Mouse (Mus musculus) left cerebral cortex, adult 18-20 months (tissue): ENCODE data around the gene Psen2. TPM values are rescaled to one million over a fixed set of nuclear protein-coding genes. Genes with fewer than 3 reads are reported as not detected.

Experiments used
- DNase-seq, 2 experiments: peaks; one replicate each; pipeline ENCODE4 v3.0.0; 2021 to 2022; ENCODE audit warnings: low spot score in 2 of 2, mixed read lengths in 1 of 2
- long read RNA-seq, 2 experiments: library from polyadenylated mRNA; stranded (forward); transcript quantifications; one replicate each; pipeline ENCODE4 v2.0.0; 2021
- total RNA-seq, 2 experiments: library from RNA; stranded (reverse); gene quantifications; 2 replicates each; pipeline ENCODE4 v1.2.3; 2021

Psen2 gene
- total RNA-seq: 10 to 100 TPM; 18.4 to 19.7 TPM
- long read RNA-seq, experiment 1, transcript Psen2-205 (11 exons, 1,997 nt): major isoform, 5 of 13 reads
- long read RNA-seq, experiment 1, partial matches to known transcripts: 6 of 13 reads
- long read RNA-seq, experiment 1, other reads (novel, unspliced or antisense): 2 of 13 reads
- long read RNA-seq, experiment 2, partial matches to known transcripts: 1 of 11 reads
- long read RNA-seq, experiment 2, other reads (novel, unspliced or antisense): 5 of 11 reads

DNA sequence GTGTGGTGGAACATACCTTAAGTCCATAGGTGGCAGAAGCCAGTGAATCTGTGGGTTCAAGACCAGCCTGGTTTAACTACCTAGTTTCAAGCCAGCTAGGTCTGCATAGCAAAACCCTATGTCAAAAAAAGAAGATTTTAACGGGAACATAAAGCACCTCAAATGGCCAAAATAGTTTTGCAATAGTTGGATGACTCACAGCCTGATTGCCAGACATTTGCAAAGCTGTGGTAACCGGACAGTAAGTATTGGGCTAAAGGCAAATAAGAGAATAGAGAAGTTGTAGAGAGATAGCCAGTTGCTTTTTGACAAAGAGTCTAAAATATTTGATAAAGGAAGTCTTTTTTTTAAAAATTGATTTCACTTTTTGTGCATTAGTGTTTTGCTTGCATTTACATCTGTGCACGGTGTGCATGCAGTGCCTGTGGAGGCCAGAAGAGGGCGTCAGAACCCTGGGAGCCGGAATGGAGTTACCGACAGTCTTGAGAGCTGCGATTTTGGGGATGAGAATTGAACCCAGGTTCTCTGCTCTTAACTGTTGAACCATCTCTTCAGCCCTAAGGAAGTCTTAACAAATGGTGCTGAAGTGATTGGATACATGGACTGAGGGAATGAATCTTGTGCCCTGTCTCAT lies at the start of gene Psen2:
Gene Psen2, minus strand, starts transcription at position 75 of the 634 bp plus-strand sequence.
- DNase-seq: no peak

DNA sequence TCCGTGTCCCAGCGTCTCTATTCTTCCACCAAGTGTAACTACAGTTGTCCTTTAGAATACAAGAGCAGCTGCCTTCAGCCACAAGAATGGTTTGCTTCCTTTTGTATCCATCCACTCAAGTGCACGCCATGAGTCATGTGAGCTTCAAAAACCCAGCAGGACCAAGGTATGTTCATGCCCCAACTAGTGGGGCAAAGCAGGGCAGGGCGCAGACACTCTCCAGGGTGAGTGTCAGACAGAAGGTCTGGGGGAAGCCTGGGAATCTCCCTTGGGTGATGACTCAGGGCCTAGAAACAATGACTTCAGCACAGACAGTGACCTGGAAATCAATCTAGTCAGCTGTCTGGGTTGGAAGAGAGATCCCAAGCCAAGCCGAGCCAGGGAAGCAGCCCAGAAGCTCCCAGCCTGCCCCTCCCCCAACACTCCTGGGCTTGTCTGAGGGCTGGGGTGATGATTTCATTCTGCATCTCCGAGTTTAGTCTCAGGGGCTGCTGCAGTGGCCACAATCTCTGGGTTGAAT lies 49.6 kb upstream of the Psen2 start:
- no peak for DNase-seq

DNA sequence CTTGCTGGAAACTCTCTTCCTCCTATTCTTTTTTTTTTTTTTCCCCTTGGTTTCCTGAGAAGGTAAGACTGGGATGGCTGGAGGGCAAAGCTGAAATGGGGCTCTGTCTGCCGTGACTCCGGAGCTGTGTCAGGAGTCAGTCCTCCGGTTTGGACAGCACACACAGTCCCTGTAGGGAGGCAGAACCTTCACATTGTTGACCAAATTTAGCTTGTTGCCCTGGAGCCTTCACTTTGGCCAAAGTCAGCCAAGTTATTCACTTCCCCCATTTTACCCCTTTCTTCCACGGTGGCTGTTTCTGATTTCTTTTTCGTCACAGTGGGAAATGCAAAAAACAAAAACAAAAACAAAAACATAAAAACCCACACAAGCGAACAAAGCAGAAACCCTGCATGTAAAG lies 49.0 kb upstream of the Psen2 start:
- DNase-seq: no peak

DNA sequence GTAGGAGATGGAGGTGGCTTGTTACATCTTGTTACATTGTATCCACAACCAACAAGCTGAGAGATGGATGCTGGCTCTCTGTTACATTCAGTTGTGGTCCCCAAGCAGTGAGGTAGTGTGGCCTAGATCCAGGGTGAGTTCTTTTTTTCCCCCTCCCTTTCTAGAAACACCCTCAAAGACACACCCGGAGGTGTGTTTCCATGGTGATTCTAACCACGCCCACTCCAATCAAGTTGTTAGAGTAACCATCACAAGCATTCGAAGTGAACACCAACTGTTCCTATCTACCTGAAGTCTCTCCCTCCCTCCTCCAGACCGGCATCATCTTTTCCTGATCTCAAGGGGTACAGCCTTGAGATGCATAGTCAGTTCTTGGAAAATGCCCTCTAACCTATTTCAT lies 45.7 kb upstream of the Psen2 start:
- no peak for DNase-seq

DNA sequence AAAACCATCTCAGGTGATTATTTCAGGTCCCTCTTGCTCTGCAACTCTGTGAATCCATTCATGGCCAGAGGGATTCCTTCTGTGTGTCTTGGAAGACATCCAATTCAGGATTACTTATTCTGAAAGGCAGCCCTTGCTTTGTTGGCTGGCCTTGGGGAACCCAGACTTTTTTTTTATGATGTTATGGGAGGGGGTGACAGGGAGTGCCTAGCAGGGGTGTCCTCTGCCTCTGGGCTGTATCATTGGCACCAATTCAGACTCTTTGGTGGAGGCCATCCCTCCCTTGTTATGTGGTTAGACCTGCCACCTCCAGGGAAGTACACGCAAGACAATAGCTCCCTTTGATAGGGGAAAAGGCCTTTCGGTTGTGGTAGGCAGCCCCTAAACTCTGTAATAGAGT lies 44.4 kb upstream of the Psen2 start:
- DNase-seq: no peak

DNA sequence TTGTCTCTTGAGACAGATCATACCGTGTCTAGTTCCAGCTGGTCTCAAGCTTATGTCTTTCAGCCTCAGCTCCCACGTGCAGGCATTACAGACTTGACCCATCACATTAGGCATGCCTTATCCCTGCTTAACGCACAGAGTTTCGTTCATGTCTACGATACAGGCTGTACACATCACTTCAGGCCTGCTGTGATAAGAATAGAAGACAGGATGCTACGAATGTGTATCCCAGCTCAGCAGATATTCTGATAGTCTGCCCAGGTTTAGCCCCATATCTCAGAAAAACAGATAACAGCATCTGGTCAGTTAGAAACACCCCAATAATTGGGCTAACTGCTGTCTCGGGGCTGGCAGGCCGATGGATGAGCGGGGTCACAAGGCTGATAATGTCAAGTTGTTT lies 43.7 kb upstream of the Psen2 start:
- DNase-seq: no peak

DNA sequence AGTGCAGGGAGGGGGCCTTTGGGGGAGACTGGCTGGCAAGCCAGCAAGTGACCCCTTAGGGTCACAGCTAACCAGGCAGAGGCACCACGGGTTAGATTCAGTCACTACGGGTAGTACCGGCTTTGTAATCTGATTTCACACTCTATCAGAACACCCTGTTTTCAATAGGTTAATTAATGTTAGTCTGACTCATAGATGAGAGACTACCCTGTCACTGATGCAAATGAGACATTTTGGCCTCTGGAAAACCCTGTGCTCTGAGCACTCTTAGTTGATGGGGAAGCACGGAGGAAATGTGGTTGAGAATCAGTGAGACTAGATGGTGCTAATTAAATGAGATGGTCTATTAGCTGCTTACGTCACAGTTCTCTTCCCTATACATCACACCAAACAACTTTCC lies 40.4 kb upstream of the Psen2 start:
- no peak for DNase-seq

DNA sequence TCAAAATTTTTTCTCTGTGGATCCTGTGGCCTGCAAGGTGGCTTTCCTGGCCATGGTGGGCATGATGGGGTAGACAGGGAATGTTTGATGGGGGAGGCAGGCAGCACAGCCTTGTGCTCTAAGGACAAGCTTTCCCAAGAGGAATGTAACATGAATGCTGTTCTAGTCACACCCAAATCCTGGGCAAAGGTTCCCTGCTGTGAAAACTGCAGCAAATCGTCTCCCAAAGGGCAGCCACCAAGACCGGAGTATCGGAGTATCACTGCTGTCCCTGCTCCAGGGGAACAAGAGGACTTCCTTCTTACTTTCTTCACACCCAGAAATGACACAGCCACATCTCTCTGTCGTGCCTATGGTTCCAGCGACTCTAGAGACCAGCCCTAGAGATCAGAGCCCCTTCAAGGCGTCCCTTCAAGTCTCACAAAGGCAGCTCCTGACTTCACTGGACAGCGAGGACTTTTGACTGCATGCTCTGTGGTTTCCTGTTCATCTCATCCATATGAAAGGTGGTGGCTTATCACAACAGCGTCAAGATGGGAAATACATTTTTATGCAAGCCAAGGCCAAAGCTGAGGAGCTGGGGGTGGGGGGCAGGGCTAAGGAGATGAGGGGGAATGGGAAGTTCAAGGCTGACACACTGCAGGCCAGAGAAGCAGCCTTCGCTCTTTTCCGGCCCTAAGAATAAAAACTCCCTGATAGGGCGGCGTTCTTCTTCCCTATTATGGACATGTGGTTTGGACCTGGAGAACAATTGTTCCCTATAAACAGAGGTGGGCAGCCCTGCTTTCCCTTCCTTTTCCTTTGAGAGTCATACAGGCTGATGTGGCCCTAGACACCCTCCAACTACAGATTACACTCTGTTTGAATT lies 39.2 kb upstream of the Psen2 start:
- no peak for DNase-seq

DNA sequence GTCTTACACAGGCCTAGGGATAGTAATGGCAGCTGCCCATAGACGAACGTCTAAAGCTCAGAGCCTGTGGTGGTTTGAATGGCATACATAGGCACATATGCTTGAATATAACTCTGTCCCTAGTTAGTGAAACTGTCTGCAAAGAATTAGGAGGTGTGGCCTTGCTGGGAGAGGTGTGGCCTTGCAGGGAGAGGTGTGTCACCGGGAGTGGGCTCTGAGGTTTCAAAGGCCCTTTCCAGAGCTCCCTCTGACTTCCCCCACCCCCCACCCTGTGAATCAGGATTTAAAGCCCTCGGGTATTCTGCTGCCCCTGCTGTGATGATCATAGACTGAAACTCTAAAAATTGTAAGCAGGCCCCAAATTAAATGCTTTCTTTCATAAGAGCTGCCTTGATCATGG lies 37.8 kb upstream of the Psen2 start:
- DNase-seq: no peak

DNA sequence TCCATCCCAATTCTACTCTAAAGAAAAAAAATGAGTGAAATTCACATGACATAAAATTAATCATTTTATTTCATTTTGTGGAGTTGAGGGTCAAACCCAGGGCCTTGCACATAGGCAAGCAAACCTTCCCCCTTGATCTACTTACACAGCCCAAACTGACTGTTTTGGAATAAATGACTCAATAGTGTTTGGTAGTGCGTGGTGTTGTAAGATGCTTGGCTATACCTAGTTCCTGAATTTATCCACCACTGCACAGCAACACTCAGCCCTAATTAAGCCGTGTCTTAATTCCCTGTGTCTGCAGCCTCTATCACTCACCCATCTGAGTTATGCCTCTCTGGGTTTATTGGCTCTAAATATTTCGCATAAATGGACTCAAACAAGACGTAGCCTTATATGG lies 37.1 kb upstream of the Psen2 start:
- no peak for DNase-seq

DNA sequence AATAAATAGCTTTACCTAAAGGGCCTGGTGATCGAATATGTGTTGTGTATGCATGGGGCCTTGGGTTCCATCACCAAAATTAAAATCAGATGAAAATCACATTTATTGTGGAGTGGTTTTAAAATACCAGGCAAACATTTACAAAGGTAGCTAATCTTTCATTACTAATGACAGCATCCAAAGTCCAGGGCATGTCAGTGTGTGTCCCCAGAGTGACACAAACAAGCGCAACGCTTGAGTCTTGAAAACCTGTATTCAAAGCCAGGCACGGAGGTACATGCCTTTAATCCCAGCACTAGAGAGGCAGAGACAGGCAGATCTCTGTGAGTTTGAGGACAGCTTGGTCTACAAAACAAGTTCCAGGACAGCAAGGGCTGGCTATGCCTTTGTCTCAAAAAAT lies 36.5 kb upstream of the Psen2 start:
- no peak for DNase-seq

DNA sequence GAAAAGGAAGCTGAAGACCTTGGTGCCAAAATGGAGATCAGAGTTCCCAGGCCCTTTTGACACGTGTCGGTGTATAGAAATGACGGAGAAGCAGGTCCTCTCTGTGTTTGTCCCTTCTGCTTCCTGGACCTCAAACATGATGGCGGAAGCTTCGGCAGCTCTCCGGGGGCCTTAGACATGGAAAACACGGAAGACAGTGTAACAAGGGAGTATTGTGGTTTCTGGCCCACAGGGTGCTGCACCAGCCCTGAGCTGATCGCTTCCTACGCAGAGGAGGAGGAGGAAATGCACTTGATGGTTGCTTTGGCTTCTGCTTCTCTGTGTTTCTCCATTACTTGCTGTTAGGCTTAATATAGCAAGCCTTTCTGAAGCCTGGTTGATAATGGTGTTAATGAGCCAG lies 32.9 kb upstream of the Psen2 start:
- DNase-seq: no peak

DNA sequence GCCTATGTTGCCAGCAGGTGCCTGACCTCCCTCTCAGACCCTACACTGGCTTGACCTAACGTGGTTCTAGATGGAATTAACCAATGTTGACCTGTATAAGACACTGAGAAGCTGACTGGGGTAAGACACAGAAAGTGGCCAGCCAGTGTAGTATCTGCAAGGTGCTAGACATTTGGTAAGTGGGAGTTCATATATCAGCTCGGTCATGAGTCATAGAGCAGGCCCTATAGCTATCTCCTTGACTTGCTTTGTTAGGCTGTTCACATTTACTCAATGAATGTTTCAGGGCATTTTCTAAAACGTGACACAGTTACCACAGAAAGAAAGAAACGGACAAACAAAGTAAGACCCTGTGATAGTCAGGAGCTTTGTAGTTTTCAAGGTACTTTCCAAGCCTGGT lies 27.1 kb upstream of the Psen2 start:
- no peak for DNase-seq

DNA sequence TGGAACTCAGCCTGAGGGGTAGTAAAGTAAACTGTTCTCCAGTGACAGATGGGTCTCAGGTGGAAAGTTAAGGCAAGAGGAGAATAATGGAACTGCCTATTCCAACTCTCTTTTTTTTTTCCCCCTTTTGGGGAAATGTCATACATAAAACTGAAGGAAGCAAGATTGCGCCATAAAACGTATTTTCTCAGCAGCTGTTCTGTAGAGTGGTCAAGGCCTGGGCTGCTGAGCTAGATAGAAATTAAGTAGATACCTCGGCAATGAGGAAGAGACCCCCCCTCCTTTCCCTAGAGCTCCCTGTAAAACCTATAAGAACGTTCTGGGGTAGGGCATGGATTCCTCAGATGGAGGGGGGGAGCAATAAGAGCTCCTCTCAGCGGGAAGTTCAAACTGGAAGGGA lies 26.6 kb upstream of the Psen2 start:
- DNase-seq: no peak

DNA sequence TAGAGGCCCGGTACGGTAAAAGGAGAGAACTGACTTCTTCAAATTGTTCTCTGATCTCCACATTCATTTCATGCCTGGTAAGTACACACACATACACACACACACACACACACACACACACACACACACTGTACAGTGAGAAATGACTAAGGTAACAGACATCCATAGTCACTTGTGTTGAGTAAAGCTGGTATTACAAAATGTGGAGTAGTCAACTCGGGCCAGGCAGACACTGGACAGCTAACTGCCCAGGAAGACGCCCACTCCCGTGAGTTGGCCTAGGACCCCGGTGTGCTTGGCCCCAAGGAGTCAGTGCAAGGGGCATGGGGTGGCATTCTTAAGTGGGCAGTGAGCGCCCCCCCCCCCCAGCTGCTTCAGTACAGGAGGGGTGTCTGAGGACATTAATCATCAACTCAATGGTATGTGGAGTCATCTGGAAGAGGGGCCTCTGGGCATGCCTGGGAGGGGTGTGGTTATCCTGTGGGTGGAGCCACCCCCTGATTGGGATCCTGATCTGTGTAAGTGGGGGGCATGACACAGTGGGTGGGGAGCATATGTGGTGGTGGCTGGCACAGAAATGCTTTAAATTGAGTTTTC lies 25.7 kb upstream of the Psen2 start:
- no peak for DNase-seq

DNA sequence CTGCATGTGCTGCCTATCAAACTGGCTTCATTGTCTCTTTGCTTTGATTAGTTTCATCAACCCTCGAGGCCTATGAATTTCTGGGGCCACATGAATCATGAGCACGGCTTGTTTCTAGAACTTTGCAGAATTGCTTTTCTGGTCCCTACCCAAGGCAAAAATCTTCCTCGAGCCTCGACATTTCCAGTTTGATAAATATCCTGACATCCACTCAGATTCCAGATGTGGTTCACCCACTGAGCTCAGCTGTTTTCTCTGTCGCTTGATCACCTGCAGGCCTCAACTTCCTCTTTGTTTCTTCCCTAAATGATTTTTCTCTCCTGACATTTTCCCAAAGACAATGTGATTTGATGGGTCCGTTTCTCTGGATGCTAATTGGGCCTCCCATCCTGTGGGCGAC lies 25.0 kb upstream of the Psen2 start:
- no peak for DNase-seq

DNA sequence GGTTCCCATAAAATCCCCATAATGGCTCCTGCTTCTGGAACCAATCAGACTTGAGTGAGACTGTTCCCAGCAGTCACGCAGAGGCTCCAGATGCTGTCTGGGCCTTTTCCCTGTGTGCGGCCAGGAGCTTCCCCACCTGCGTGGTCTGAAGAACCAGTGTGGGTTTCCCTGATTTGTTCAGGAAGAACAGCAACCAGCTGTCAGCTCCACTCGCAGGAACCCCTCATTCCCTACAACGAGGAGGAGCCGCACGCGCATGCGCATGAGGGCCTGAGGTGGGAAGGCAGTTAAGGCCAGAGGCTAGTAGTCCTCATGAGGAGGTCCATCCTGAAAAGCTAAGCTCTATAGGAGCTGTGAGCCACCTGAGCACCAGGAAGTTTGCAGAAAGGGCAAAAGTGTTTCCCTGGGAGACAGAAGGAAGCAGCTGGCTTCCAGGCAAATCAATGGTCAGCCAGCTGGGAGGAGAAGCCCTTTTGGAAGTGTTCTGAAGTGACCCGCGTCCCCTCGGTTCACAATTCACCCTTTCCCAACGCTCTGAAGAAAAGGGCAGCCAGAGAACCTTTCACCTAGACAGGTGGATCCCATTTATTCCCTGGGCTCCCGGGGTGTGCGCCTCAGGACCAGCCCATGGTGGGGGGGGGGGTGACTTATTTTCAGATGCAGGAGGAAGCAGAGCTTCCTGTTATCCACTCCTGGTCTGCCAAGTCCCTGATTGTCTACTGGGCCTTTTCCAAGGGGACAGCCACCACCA lies 23.0 kb upstream of the Psen2 start:
- no peak for DNase-seq

DNA sequence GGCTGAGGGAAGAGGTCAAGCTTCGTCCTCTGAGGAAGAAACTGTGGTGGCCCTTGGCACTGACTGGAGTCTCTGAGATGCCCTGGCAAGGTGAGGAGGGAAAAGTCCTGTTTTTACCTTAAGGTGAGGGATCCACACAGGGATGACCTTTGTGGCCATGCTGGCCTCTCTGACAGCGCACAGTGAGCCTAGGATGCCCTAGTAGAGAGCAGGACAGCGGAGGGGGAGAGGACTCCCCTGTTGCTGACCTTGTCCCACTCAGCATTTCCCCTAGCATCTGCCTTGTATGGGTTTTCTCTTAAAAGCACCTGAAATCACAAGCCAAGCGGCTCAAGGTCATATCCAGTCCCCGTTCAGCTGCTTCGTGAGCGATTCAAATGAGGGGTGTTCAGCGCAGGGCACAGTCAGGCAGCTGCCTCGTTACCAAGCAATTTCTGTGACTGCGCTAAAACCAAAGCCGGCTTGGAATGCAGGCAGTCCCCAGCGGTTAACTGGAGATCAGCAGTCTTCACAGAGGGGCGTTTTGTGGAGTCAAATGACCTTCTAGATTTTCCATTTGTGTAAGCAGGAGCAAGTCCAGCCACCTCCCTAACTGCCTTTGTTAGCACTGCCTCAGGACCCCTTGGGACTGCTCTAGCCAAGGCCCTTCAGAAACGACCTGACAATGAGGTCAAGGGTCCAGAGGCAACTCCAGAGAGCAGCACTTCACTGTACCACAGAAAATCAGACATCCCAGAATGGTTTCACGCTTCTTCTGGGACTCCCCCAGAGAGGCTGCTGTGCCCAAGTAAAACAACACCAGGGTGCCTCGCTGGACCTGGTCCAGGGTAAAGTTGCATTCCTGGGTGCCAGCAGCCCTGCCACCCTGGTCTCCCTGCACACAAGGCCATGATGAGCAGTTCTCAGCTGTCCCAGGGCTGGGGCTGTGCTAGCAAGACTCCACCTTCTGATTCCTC lies 20.9 kb upstream of the Psen2 start:
- no peak for DNase-seq

DNA sequence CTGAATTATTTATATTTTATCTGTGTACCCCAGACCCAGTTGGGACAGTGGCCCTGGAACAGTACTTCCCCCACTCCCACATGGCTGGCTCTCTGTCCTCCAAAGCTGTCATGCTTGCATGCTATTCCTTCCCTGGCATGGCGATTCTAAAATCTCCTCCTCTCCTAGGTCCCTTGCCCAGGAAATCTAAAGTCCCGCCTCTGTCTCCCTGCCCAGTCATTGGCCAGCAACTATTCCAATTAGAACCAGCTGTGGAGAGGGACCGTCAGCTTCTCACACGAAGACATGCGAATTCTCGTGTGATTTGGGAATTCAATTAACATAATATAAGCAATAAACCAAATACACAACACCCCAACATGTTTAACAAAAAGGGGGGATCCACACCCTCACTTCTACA lies 19.3 kb upstream of the Psen2 start:
- DNase-seq: no peak

DNA sequence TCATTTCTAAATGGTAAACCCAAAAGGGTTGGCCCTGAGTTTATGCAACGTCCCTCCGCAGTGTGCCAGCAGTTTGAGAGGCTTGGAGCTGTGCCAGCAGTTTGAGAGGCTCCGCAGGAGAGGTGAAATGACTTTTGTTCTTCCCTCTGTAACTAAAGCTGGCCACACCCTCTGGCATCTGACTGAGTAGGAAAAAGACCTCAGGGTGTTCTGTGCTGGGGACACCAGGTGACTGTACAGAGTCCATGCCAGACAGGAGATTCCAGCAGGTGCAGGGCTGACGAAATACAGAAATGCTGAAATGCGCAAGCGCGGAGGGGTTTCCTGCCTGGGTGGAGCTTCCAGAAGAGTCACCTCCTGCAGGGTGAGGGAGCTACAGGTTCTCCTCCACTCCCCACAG lies 16.4 kb upstream of the Psen2 start:
- no peak for DNase-seq
